Comparison of ENCODE assay signal across 8 mouse cellular contexts in the genomic region with DNA sequence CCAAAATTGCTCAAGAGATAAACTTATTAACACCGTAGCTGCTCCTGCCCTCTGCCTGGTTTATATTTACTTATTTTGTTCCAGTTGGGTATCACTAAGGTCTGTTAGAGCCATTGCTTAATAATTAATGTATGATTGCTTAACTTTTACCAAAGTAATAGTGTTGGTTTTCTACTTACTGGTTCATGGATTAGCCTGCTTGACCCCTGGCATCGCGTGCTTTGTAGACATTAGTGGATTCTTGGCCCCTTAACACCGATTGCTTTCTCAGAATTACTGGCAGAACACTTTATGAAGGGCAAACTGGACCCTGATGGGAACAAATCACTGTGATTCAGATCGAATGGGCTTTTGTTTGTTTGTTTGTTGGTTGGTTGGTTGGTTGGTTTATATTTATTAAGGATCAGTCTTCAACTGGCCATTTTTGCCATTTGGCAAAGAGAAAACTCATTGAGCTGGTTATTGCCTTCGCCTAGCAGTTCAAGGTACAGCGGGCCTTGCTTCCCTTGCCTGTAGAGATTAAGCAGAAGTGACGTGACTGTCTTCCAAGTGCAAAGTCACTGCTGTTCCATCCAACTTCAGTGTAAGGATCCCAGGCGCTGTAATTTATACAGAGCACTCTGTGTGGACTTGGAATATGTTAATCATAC. TPM values are rescaled to one million over a fixed set of nuclear protein-coding genes. Genes with fewer than 3 reads are reported as not detected.
DNase-seq lines count a peak whose midpoint lies in the region; ATAC-seq and TF ChIP-seq lines count a peak whose summit lies in the region.

No protein-coding gene starts in this region.

- TF ChIP-seq CTCF in lung, postnatal 0 days (IDR thresholded peaks at IDR 0.05): no peak
- no peak for TF ChIP-seq CTCF in forebrain, postnatal 0 days (IDR thresholded peaks at IDR 0.05; ENCODE audit: low read depth)

- DNase-seq in lung, postnatal 0 days (ENCODE audit: low spot score): no peak
- DNase-seq in lung, postnatal 4 days: no peak
- no peak for DNase-seq in forebrain, postnatal 0 days
- no peak for DNase-seq in limb, embryonic 10.5 days (ENCODE audit: low spot score)
- no peak for DNase-seq in cerebellum, adult 9-10 months
- no peak for DNase-seq in cerebellum, postnatal 10 days
- no peak for DNase-seq in frontal cortex, postnatal 10 days (ENCODE audit: low spot score in 2 of 2)

- H3K4me3 ChIP-seq in lung, postnatal 0 days (ENCODE audit: low read depth, low read length): peak overlapping the region; percentile 70
- H3K4me3 ChIP-seq in forebrain, postnatal 0 days (ENCODE audit: low read depth, low read length): peak overlapping the region; percentile 70
- H3K4me3 ChIP-seq in limb, embryonic 10.5 days: peak overlapping the region; percentile 82
- H3K4me3 ChIP-seq in stomach, embryonic 15.5 days (replicated peaks): peak overlapping the region; percentile 67

- ATAC-seq in lung, postnatal 0 days: no peak
- no peak for ATAC-seq in forebrain, postnatal 0 days
- ATAC-seq in stomach, embryonic 15.5 days (ENCODE audit: insufficient read depth, low FRiP score, low read depth): no peak

- no peak for TF ChIP-seq EP300 in lung, postnatal 0 days (IDR thresholded peaks at IDR 0.05)

- no peaks in the 10 kb centered on the region for H3K27me3 ChIP-seq in lung, postnatal 0 days (replicated peaks; ENCODE audit: insufficient read depth, low read length)
- H3K27me3 ChIP-seq in forebrain, postnatal 0 days (ENCODE audit: insufficient read depth, low read length): no peaks in the 10 kb centered on the region
- H3K27me3 ChIP-seq in limb, embryonic 10.5 days (ENCODE audit: low read depth, poor library complexity, severe bottlenecking): no peaks in the 10 kb centered on the region
- H3K27me3 ChIP-seq in stomach, embryonic 15.5 days (replicated peaks): no peaks in the 10 kb centered on the region

- H3K9me3 ChIP-seq in lung, postnatal 0 days (ENCODE audit: low read length): no peaks in the 10 kb centered on the region
- H3K9me3 ChIP-seq in forebrain, postnatal 0 days (ENCODE audit: low read length): no peaks in the 10 kb centered on the region
- H3K9me3 ChIP-seq in limb, embryonic 10.5 days (replicated peaks): no peaks in the 10 kb centered on the region
- H3K9me3 ChIP-seq in stomach, embryonic 15.5 days: no peaks in the 10 kb centered on the region

- peak overlapping the region; percentile 82 for H3K4me2 ChIP-seq in lung, postnatal 0 days (replicated peaks; ENCODE audit: low read depth, low read length)
- peak overlapping the region; percentile 85 for H3K4me2 ChIP-seq in forebrain, postnatal 0 days (ENCODE audit: low read depth)
- H3K4me2 ChIP-seq in stomach, embryonic 15.5 days: peak overlapping the region; percentile 87

- peak overlapping the region; percentile 64 for H3K9ac ChIP-seq in lung, postnatal 0 days (replicated peaks; ENCODE audit: low read depth)
- H3K9ac ChIP-seq in forebrain, postnatal 0 days: peak overlapping the region; percentile 66
- peak overlapping the region; percentile 43; the same call in 1 of the 2 replicates for H3K9ac ChIP-seq in stomach, embryonic 15.5 days

- 54% methylated on average over 9 of the region's 9 CpGs for WGBS in lung, postnatal 0 days
- 69% methylated on average over 9 of the region's 9 CpGs for WGBS in forebrain, postnatal 0 days
- 77% methylated on average over 9 of the region's 9 CpGs for WGBS in limb, embryonic 10.5 days
- WGBS in stomach, embryonic 15.5 days: 65% methylated on average over 9 of the region's 9 CpGs

- peaks cover 13% of the 10 kb centered on the region; the same call in 1 of the 2 replicates for H3K4me1 ChIP-seq in lung, postnatal 0 days (ENCODE audit: insufficient read depth, low read depth, low read length)
- no peaks in the 10 kb centered on the region for H3K4me1 ChIP-seq in forebrain, postnatal 0 days (ENCODE audit: insufficient read depth)
- H3K4me1 ChIP-seq in limb, embryonic 10.5 days: peaks cover 15% of the 10 kb centered on the region
- 0 out of 2 replicates have a peak, but pooled peaks cover 4% of the 10 kb centered on the region for H3K4me1 ChIP-seq in stomach, embryonic 15.5 days

- peak overlapping the region; percentile 38; the same call in 1 of the 2 replicates for H3K27ac ChIP-seq in lung, postnatal 0 days (ENCODE audit: low read length)
- H3K27ac ChIP-seq in forebrain, postnatal 0 days (ENCODE audit: low read depth, low read length): no peak overlapping the region; the same call in 1 of the 2 replicates
- H3K27ac ChIP-seq in limb, embryonic 10.5 days: peak overlapping the region; percentile 91
- peak overlapping the region; percentile 92; the same call in 1 of the 2 replicates for H3K27ac ChIP-seq in stomach, embryonic 15.5 days

- H3K36me3 ChIP-seq in lung, postnatal 0 days (ENCODE audit: insufficient read depth, low read length): no peaks in the 10 kb centered on the region
- H3K36me3 ChIP-seq in forebrain, postnatal 0 days (ENCODE audit: insufficient read depth): no peaks in the 10 kb centered on the region
- H3K36me3 ChIP-seq in limb, embryonic 10.5 days: no peaks in the 10 kb centered on the region
- H3K36me3 ChIP-seq in stomach, embryonic 15.5 days: no peaks in the 10 kb centered on the region

RNA-seq across cellular contexts. Expression of gene Hacl1, which starts 0.5 kb away (rescaled TPM):
- polyA plus RNA-seq in lung, postnatal 0 days (2015; fragmentation: Nextera tagmentation; extraction: Ambion mirVana): 13.2 and 13.5 TPM in 2 replicates
- total RNA-seq in forebrain, postnatal 0 days (2014; rRNA removed): 6.4 and 7.7 TPM in 2 replicates
- polyA plus RNA-seq in forebrain, postnatal 0 days (2015; fragmentation: Nextera tagmentation; extraction: Ambion mirVana): 6.5 and 7.5 TPM in 2 replicates
- polyA plus RNA-seq in limb, embryonic 10.5 days (2016; fragmentation: Nextera tagmentation; extraction: Ambion mirVana): 6.1 and 9.4 TPM in 2 replicates
- 13.0 and 13.8 TPM in 2 replicates for polyA plus RNA-seq in stomach, embryonic 15.5 days (2015; fragmentation: Nextera tagmentation; extraction: Ambion mirVana)

RNA-seq across cellular contexts. Expression of gene Btd, which starts 0.8 kb away (rescaled TPM):
- polyA plus RNA-seq in lung, postnatal 0 days (2015; fragmentation: Nextera tagmentation; extraction: Ambion mirVana): 27.8 and 28.2 TPM in 2 replicates
- total RNA-seq in forebrain, postnatal 0 days (2014; rRNA removed): 21.2 and 22.7 TPM in 2 replicates
- polyA plus RNA-seq in forebrain, postnatal 0 days (2015; fragmentation: Nextera tagmentation; extraction: Ambion mirVana): 16.4 and 19.5 TPM in 2 replicates
- polyA plus RNA-seq in limb, embryonic 10.5 days (2016; fragmentation: Nextera tagmentation; extraction: Ambion mirVana): 12.1 and 16.3 TPM in 2 replicates
- polyA plus RNA-seq in stomach, embryonic 15.5 days (2015; fragmentation: Nextera tagmentation; extraction: Ambion mirVana): 27.5 and 27.6 TPM in 2 replicates

RNA-seq across cellular contexts. Expression of gene Gm49387, which starts 1.0 kb away (rescaled TPM):
- polyA plus RNA-seq in lung, postnatal 0 days (2015; fragmentation: Nextera tagmentation; extraction: Ambion mirVana): 1.7 and 1.9 TPM in 2 replicates
- not detected in 2 replicates for total RNA-seq in forebrain, postnatal 0 days (2014; rRNA removed)
- polyA plus RNA-seq in forebrain, postnatal 0 days (2015; fragmentation: Nextera tagmentation; extraction: Ambion mirVana): 0.21 and 1.6 TPM in 2 replicates
- polyA plus RNA-seq in limb, embryonic 10.5 days (2016; fragmentation: Nextera tagmentation; extraction: Ambion mirVana): 0.36 and 0.50 TPM in 2 replicates
- not detected in 2 replicates for polyA plus RNA-seq in stomach, embryonic 15.5 days (2015; fragmentation: Nextera tagmentation; extraction: Ambion mirVana)

RNA-seq across cellular contexts. Expression of gene Colq, which starts 50.5 kb away (rescaled TPM):
- 1.1 and 1.4 TPM in 2 replicates for polyA plus RNA-seq in lung, postnatal 0 days (2015; fragmentation: Nextera tagmentation; extraction: Ambion mirVana)
- 0.43 TPM in 1 of 2 replicates, not detected in the other for total RNA-seq in forebrain, postnatal 0 days (2014; rRNA removed)
- polyA plus RNA-seq in forebrain, postnatal 0 days (2015; fragmentation: Nextera tagmentation; extraction: Ambion mirVana): 0.13 TPM in 1 of 2 replicates, not detected in the other
- 0.13 and 0.20 TPM in 2 replicates for polyA plus RNA-seq in limb, embryonic 10.5 days (2016; fragmentation: Nextera tagmentation; extraction: Ambion mirVana)
- 0.63 and 1.1 TPM in 2 replicates for polyA plus RNA-seq in stomach, embryonic 15.5 days (2015; fragmentation: Nextera tagmentation; extraction: Ambion mirVana)
